Mouse (Mus musculus): Measurements from ENCODE around the gene Pjvk. TPM values are rescaled to one million over a fixed set of nuclear protein-coding genes. Genes with fewer than 3 reads are reported as not detected.
A peak's percentile ranks its signal among the peaks of the same experiment; 100 is the strongest.
"Not testable (repeated sequence)": the region's sequence is repeated elsewhere in the genome, so short reads cannot be mapped to it uniquely, and the experiment has no call there.

The Pjvk gene
- polyA plus RNA-seq (2016; fragmentation: Nextera tagmentation; extraction: Ambion mirVana): 1.0 TPM in 2 replicates

DNA sequence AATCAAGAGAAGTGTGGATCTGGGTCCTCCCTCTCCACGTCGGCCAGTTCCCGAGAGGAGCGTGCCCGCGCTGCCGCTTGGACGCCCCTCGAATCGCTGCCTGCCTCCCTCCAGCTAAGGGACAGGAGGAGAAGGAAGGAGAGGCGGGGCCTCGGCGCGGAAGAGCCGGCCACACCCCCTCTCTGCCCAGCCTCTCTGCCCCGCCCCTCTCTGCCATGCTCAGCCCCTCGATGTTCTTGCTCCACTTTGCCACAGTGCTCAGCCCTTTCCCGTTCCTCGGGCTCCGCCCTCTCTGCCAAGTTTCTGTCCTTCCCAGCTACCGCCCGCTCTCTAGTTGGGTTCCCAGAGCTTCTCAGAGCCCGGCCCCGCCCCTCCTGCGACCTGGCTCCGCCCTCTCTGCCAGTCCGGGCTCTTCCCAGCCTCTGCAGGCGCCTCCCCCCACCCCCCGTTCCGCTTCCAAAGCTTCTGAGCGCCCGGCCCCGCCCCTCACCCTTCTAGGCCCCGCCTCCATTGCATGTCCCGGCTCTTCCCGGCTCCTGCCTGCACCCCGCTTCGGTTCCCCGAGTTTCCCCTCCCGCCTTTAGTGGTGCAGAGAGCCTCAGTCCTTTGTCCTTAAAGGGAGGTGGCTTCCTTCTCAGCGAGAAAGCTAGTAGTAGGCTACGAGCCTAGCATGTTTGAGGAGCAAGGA lies at the start of gene Pjvk, which contains the start of gene Prkra:
TSS of gene Pjvk (plus strand) at position 594 of the 688 bp plus-strand sequence.
TSS of gene Prkra (minus strand) at position 133 of the 688 bp plus-strand sequence.
- peaks cover 15% of the 10 kb centered on the region for H3K4me1 ChIP-seq
- H3K9me3 ChIP-seq: 0 out of 2 replicates have a peak, but pooled peaks cover 2% of the 10 kb centered on the region
- peak within 1 kb of the TSS; percentile 69 for H3K4me2 ChIP-seq (replicated peaks)
- H3K27me3 ChIP-seq: no peaks in the 10 kb centered on the region
- peak within 1 kb of the TSS; percentile 92 for H3K27ac ChIP-seq (replicated peaks)
- WGBS: under 1% methylated on average over 39 of the region's 42 CpGs
- peak within 1 kb of the TSS; percentile 68 for H3K4me3 ChIP-seq
- H3K36me3 ChIP-seq: 0 out of 2 replicates have a peak, but pooled peaks cover 11% of the 10 kb centered on the region
- peak within 1 kb of the TSS; percentile 73 for H3K9ac ChIP-seq (replicated peaks)
- ATAC-seq (ENCODE audit: low FRiP score, low read depth): peak; percentile 98

DNA sequence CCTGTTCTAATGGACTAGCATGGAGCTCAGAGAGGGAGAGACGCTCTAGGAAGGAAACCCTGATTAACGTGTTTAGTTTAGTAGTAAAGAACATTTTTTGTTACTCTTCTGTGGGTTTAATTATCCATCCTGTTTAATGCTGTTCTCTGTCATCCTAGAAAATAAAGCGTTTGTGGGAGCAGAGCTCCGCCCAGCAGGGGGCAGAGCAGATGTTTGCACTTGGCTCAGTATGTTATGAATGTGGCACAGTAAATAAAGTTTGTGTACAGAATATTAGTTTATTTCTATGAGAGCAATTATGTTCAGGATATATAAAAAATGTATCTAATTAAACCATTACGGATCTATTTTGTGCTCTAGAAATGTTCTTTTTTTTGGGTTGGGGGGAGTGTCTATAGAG lies 49.1 kb upstream of the Pjvk start:
- 81% methylated on average over 5 of the region's 5 CpGs for WGBS
- H3K9me3 ChIP-seq: no peaks in the 10 kb centered on the region
- 0 out of 2 replicates have a peak, but pooled peaks cover 4% of the 10 kb centered on the region for H3K36me3 ChIP-seq
- no peaks in the 10 kb centered on the region for H3K4me1 ChIP-seq
- no peak overlapping the region for H3K9ac ChIP-seq (replicated peaks)
- no peak overlapping the region for H3K4me2 ChIP-seq (replicated peaks)
- no peak overlapping the region for H3K27ac ChIP-seq (replicated peaks)
- H3K27me3 ChIP-seq: no peaks in the 10 kb centered on the region
- no peak for ATAC-seq (ENCODE audit: low FRiP score, low read depth)
- H3K4me3 ChIP-seq: no peak overlapping the region

DNA sequence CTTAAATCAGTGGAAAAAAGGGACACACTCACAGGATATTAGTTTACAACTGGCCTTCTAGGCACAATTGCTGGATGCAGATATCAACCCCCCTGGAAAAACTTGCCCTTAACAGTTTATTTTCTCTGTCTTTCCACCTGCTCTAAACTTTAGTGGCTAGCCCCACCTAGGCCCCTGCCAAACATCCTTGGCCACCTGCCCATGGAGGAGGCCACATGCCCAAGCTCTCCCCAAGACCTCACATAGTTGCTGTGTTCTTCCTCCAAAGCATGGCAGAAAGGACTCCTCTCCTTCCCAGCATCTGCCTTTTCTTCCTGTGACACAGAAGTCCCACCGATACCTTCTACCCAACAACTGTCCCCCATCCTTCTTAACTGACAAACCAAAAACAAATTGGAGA lies 46.0 kb upstream of the Pjvk start:
- 92% methylated on average over 1 of the region's 1 CpGs for WGBS
- Histone ChIP-seq H3K4me1 (no peaks in the 10 kb centered on the region), H3K36me3 (no peaks in the 10 kb centered on the region), H3K4me2 (replicated peaks) (no peak overlapping the region), H3K9ac (replicated peaks) (no peak overlapping the region), H3K27ac (replicated peaks) (no peak overlapping the region), H3K9me3 (no peaks in the 10 kb centered on the region), H3K4me3 (no peak overlapping the region), H3K27me3 (no peaks in the 10 kb centered on the region)
- no peak for ATAC-seq (ENCODE audit: low FRiP score, low read depth)

DNA sequence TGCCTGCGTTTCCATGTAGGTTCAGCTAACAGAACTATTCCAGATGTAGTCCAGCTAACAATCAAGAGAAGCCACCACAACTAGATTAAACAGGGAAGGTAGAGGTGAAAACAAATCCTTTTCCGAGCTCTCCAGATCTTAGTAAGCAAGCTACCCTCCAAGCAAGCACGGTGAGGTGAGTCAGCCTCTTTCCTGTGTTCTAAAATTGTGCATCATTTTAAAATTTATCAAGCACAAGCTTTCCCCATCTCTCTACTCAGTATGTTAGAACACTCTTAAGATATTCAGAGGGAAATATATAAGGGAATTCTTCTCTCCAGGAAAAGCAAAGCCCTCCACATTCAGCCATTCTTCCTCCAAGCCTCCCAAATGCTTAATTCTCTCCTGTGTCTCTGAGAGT lies 41.6 kb upstream of the Pjvk start:
- 84% methylated on average over 3 of the region's 3 CpGs for WGBS
- H3K9ac ChIP-seq (replicated peaks): no peak overlapping the region

DNA sequence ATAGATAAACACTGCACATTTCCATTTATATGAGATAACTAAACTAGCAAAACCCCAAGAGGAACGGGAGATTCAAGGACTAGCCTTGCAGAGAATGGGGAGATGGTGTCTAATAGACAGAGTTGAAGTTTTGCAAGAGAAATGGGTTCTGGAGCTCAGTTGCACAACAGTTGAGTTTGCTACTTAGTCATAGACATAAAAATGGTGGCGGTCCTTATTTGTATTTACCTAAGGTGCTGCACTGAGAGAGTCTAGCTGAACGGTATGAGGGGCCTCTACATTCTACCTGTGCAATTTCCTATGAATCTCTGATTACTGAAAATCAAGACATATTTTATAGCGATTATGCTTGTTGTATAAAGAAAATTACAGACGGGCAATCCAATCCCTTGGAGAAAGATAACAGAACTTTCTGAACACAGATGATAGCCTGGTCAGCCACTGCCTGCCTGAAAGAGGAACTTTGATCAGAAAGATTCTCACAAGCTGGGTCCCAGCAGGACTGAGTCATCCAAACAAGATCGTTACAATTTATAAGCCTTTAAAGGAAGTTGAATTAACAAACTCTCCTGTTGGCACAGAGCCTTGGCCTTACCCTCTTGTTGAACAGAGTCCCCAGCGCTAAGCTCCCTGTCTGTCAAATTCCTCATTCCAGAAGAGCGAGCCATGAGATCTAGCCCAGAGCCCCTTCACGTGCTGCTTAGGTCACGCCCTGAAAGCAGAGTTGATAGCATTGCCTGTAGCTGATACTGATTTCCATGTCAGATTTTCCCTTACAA lies 37.8 kb upstream of the Pjvk start:
- no peak overlapping the region for H3K4me2 ChIP-seq (replicated peaks)
- no peaks in the 10 kb centered on the region for H3K36me3 ChIP-seq
- H3K9ac ChIP-seq (replicated peaks): no peak overlapping the region
- H3K27me3 ChIP-seq: no peaks in the 10 kb centered on the region
- WGBS: 86% methylated on average over 10 of the region's 10 CpGs
- H3K27ac ChIP-seq (replicated peaks): no peak overlapping the region
- no peaks in the 10 kb centered on the region for H3K9me3 ChIP-seq
- ATAC-seq (ENCODE audit: low FRiP score, low read depth): no peak
- no peak overlapping the region for H3K4me3 ChIP-seq
- H3K4me1 ChIP-seq: no peaks in the 10 kb centered on the region

More for the DNA sequence above, 41.6 kb upstream of the Pjvk start:
- Histone ChIP-seq H3K27ac (replicated peaks) (no peak overlapping the region), H3K4me1 (no peaks in the 10 kb centered on the region), H3K27me3 (no peaks in the 10 kb centered on the region), H3K4me2 (replicated peaks) (no peak overlapping the region), H3K4me3 (no peak overlapping the region), H3K36me3 (no peaks in the 10 kb centered on the region), H3K9me3 (no peaks in the 10 kb centered on the region)
- ATAC-seq (ENCODE audit: low FRiP score, low read depth): no peak

DNA sequence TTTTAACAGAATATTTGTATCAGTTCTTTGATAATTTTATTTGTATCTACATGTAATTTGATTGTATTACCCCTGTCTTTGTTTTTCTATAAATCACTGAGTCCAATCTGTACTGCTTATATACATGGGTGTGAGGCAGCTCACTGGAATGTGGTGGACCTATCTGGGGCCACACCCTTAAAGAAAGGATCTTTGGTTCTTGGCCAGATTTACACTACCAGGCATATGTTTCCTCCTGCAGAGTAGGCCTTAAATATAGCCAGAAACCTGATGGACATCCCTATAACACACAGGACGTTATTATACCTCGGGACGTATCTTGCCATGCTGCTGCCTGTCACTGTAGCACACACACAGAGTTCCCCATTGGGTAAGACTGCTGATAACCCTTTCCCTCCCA lies 36.3 kb upstream of the Pjvk start:
- ATAC-seq (ENCODE audit: low FRiP score, low read depth): no peak
- H3K4me1 ChIP-seq: no peaks in the 10 kb centered on the region
- no peaks in the 10 kb centered on the region for H3K36me3 ChIP-seq
- H3K9ac ChIP-seq (replicated peaks): no peak overlapping the region
- no peaks in the 10 kb centered on the region for H3K27me3 ChIP-seq
- H3K27ac ChIP-seq (replicated peaks): no peak overlapping the region
- no peak overlapping the region for H3K4me2 ChIP-seq (replicated peaks)
- H3K4me3 ChIP-seq: no peak overlapping the region
- no peaks in the 10 kb centered on the region for H3K9me3 ChIP-seq
- WGBS: 90% methylated on average over 3 of the region's 3 CpGs

DNA sequence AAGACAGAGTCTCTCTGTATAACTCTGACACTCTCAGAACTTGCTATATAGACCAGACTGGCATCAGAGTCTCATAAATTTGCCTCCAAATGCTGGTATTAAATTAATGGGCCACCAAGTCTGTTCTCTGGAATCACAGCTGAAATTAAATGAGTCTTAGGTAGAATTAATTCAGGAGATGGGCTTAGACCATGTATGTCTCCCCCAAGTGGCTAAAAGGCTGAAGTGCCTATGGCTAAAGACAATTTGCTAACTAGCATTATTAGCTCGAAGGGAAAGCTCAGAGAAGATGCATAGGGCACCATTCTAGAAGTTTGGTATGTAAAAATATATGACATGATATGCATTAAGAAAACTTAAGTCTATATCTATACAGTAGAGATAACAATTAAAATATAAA lies 30.2 kb upstream of the Pjvk start:
- ATAC-seq (ENCODE audit: low FRiP score, low read depth): no peak

DNA sequence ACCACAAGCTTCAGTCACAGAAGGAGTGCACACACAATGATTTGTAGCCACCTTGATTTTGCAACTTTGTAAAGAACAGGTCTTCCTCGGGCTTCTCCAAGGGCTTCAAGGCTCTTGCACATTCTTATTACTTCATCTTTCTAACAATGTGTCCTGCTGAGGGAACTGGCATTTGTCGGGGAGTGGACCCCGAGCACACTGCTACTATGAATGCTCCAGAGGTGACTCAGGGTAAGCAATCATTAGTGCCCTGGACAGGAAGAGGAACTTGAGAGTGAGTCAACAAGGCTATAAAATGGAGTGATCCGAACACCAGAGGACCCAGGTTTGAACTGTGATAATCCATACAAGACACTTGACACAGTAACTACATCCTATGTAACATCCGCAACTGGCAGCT lies 28.1 kb upstream of the Pjvk start:
- no peaks in the 10 kb centered on the region for H3K9me3 ChIP-seq
- H3K4me1 ChIP-seq: no peaks in the 10 kb centered on the region
- H3K9ac ChIP-seq (replicated peaks): no peak overlapping the region
- no peak overlapping the region for H3K27ac ChIP-seq (replicated peaks)
- no peak overlapping the region for H3K4me3 ChIP-seq
- H3K36me3 ChIP-seq: peaks cover 20% of the 10 kb centered on the region
- WGBS: 93% methylated on average over 5 of the region's 5 CpGs
- no peaks in the 10 kb centered on the region for H3K27me3 ChIP-seq
- no peak overlapping the region for H3K4me2 ChIP-seq (replicated peaks)
- no peak for ATAC-seq (ENCODE audit: low FRiP score, low read depth)

More for the DNA sequence above, 30.2 kb upstream of the Pjvk start:
- WGBS: 43% methylated on average over 1 of the region's 1 CpGs
- Histone ChIP-seq H3K9ac (replicated peaks) (no peak overlapping the region), H3K36me3 (peaks cover 5% of the 10 kb centered on the region), H3K27ac (replicated peaks) (no peak overlapping the region), H3K9me3 (no peaks in the 10 kb centered on the region), H3K4me3 (no peak overlapping the region), H3K4me1 (no peaks in the 10 kb centered on the region), H3K4me2 (replicated peaks) (no peak overlapping the region), H3K27me3 (no peaks in the 10 kb centered on the region)

DNA sequence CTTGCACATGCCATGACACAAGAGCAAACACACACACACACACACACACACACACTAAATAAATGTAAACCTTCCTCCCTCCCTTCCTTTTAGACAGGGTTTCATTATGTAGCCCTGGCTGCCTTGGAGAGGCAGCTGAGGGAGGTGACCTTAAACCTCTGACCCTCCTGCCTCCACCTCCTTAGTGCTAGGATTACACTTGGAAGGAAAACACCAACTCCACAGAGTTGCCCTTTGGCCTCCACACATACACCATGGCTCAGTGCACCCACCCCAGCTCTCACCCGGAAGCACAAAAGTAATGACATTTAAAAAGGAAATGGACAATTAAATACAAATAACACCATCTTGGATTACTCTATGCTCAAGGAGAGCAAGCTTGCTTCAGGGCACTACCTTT lies 26.6 kb upstream of the Pjvk start:
- H3K4me2 ChIP-seq (replicated peaks): no peak overlapping the region
- no peaks in the 10 kb centered on the region for H3K27me3 ChIP-seq
- no peak overlapping the region for H3K9ac ChIP-seq (replicated peaks)
- ATAC-seq (ENCODE audit: low FRiP score, low read depth): no peak
- 0 out of 2 replicates have a peak, but pooled peaks cover 3% of the 10 kb centered on the region for H3K9me3 ChIP-seq
- H3K4me1 ChIP-seq: no peaks in the 10 kb centered on the region
- no peak overlapping the region for H3K27ac ChIP-seq (replicated peaks)
- H3K36me3 ChIP-seq: peaks cover 35% of the 10 kb centered on the region
- 72% methylated on average over 1 of the region's 1 CpGs for WGBS
- H3K4me3 ChIP-seq: no peak overlapping the region

DNA sequence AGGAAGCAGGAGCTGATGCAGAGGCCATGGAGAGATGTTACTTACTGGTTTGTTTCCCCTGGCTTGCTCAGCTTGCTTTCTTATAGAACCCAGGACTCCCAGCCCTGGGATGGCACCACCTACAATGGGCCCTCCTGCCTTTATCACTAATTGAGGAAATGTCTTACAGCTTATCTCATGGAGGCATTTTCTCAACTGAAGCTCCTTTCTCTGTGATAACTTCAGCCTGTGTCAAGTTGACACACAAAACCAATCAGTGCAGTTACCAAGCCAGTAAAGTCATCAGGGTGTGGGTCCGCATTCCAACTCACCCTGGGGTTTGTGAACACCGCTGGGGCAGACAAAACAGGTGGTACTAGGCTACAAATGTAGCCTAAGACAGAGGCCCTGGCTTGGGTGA lies 26.0 kb upstream of the Pjvk start:
- H3K36me3 ChIP-seq: peaks cover 41% of the 10 kb centered on the region
- not testable (repeated sequence) for ATAC-seq (ENCODE audit: low FRiP score, low read depth); H3K9ac ChIP-seq (replicated peaks); H3K4me3 ChIP-seq; H3K27me3 ChIP-seq; H3K27ac ChIP-seq (replicated peaks); H3K4me1 ChIP-seq; H3K4me2 ChIP-seq (replicated peaks); H3K9me3 ChIP-seq
- WGBS: 93% methylated on average over 2 of the region's 2 CpGs

DNA sequence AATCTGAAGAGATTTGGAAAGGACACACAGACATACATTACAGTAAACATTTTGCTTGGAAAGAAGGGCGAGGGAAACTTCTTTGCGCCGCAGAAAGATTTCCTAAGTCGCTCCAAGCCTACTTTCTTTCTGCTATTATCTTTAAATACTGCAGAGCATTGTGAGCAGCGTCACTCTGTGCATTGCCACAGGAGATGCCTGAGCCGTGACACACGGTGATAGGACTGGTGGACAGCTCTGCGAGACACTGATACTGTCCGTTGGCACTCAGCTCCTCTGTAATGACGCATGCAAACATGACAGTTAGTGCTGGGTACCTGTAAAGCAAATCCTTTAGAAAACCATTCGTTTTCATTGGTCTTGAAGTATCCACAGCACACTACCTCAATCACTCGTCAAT lies 18.0 kb upstream of the Pjvk start:
- no peak overlapping the region for H3K4me2 ChIP-seq (replicated peaks)
- H3K4me3 ChIP-seq: no peak overlapping the region
- ATAC-seq (ENCODE audit: low FRiP score, low read depth): no peak

DNA sequence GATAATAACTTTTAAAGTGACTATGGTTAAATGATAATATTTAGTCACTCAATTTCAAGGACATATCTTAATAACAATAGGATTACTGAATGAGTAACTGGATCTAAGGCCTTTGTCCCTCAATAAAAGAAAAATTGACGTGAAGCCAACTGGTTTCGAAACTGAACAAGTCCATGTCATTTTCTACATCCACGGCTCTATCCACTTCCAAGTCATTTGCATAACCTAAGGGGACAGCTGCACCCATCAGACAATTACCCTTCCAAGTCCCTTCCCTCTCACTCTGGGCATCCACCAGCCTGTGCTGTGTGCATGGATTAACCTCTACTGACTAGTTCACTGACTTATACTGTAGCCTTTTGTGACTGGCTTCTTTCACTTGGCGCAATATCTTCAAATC lies 16.7 kb upstream of the Pjvk start:
- H3K27me3 ChIP-seq: no peaks in the 10 kb centered on the region
- no peak overlapping the region for H3K27ac ChIP-seq (replicated peaks)
- H3K36me3 ChIP-seq: peaks cover 90% of the 10 kb centered on the region
- no peak for ATAC-seq (ENCODE audit: low FRiP score, low read depth)
- H3K4me1 ChIP-seq: no peaks in the 10 kb centered on the region
- H3K9ac ChIP-seq (replicated peaks): no peak overlapping the region
- no peak overlapping the region for H3K4me3 ChIP-seq
- 85% methylated on average over 4 of the region's 4 CpGs for WGBS
- H3K4me2 ChIP-seq (replicated peaks): no peak overlapping the region
- H3K9me3 ChIP-seq: no peaks in the 10 kb centered on the region

More for the DNA sequence above, 18.0 kb upstream of the Pjvk start:
- peaks cover 90% of the 10 kb centered on the region for H3K36me3 ChIP-seq
- no peaks in the 10 kb centered on the region for H3K4me1 ChIP-seq
- no peaks in the 10 kb centered on the region for H3K27me3 ChIP-seq
- H3K9me3 ChIP-seq: 0 out of 2 replicates have a peak, but pooled peaks cover 3% of the 10 kb centered on the region
- no peak overlapping the region for H3K27ac ChIP-seq (replicated peaks)
- H3K9ac ChIP-seq (replicated peaks): no peak overlapping the region
- 96% methylated on average over 12 of the region's 12 CpGs for WGBS
